Mouse (Mus musculus) liver, embryonic 14.5 days (tissue): ENCODE results near the gene Orm2.

Experiments used
- CTCF ChIP-seq: IDR thresholded peaks from 2 replicates; pipeline ENCODE4 v1.5.1; 2016; ENCODE audit warnings: antibody characterized with exemption, low read depth, control low read depth
- EP300 ChIP-seq: IDR thresholded peaks from 2 replicates; pipeline ENCODE4 v1.6.1; 2016; ENCODE audit warnings: antibody characterized with exemption, low read depth

DNA sequence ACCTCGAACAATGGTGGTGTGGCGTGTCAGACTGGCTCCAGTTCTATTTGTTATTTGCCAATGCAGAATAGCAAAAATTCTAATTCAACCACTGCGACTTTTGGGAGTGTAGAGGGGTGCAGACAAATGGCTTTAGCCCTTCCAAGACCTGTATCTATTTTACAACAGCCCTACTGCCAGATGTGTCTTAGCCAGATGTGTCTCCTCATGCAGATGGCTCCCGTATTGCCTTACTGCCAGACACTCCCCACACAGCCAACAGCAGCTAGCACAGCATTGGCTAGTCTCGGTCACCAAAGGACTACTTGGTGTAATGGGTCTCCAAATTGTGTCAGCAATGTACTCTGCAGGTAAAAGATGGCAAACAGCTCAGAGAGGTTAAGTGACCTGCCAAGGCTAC lies 49.0 kb downstream of the Orm2 start:
- TF ChIP-seq CTCF (no peak), EP300 (no peak)
